Mouse (Mus musculus): ENCODE results near the gene Rnf169.

Rnf169 gene

DNA sequence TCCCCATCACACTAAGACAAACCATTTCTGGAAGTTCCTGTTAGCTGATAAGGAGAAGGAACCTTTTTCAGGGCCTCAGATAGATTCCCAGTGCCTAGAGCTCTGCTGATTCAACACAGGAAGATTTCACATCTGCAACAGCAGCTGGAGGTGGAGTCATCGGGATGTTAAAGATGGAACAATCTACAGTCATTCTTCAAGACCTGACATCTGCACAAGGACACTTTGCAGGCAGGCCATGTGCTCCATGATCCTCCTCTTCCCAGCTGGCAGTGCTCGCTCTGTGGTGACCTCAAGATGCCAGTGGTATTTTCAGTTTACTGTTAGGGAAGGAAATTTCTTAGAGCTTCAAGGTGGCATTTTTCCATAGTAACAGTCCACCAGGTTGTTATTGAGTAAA, 87.9 kb downstream of the Rnf169 start:
- no peak for DNase-seq (ENCODE audit: low spot score)

- DNase-seq (ENCODE audit: low spot score): peak; percentile 32
These were observed 88.8 kb downstream of the Rnf169 start for GRCm38 (mm10) chr7:99891471-99891870.

DNA sequence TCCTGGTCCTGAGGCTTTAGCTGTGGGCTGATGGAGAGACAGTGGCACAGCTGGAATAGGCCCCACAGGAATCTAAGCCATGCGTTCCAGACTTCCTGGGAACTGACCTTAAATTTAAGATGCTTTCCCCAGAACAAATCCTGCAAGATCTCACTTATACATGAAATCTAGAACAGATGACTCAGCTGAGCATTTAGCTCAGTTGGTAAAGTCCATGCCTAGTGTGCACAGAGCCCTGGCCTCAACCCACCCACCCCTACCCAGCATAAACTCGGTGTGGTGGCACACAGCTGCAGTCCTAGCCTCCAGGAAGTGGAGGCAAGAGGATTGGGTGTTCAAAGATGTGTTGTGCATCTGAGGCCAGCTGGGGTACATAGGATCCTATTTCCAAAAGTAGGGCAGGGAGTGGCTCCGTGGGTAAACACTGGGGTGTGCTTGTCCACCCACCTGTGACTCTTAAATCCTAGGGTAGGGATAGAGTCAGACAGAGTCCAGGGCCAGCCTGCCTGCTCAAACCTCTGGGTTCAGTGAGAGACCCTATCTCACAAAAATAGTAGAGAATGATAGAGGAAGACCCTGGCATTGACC, 90.0 kb downstream of the Rnf169 start:
- DNase-seq (ENCODE audit: low spot score): no peak

- DNase-seq (ENCODE audit: low spot score): no peak
These were observed 90.9 kb downstream of the Rnf169 start for GRCm38 (mm10) chr7:99889175-99889880.

- DNase-seq (ENCODE audit: low spot score): no peak
These were observed 92.5 kb downstream of the Rnf169 start for GRCm38 (mm10) chr7:99887743-99888142.

DNA sequence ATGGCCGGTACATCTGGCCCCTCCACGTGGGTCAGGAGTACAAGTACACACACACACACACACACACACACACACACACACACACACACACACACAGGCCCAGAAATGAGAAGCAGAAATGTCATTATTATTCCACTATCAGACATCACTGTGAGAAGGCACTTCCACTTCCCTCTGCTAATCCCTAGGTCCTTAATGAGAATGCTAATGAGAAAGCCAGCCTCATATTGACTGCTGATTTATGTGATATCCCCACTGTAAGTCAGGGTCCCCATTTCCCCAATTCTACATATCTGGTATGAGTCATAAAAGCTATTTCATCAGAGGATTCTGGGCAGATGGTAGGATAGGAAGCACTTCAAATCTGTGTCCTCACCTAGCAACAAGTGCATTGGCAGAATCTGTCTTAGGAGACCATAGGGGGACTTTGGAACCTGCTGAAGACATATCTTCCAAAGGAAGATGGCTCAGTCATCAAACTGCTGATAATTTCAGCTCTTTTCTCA, 93.0 kb downstream of the Rnf169 start:
- DNase-seq (ENCODE audit: low spot score): no peak

DNA sequence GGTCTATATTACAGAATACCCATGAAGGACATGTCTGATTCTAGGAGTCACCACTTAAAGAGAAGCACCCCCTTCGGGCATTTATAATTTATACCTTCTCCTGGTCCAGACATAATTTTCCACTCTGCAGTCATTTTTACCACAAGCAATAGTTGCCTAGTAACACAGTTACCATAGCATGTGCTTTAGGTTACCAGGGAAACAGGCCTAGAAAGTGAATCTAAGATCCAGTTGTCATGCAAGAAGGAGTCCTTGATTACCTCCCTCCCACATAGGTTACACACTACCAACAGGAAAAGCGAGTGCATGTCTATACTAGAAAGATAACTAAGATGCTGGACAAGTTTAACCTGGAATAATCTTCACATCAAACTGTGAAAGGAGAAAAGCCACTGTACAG, 102.0 kb downstream of the Rnf169 start:
- DNase-seq (ENCODE audit: low spot score): peak; percentile 56

- peak; percentile 88 for DNase-seq (ENCODE audit: low spot score)
These were observed 103.9 kb downstream of the Rnf169 start for GRCm38 (mm10) chr7:99876345-99876744.

DNA sequence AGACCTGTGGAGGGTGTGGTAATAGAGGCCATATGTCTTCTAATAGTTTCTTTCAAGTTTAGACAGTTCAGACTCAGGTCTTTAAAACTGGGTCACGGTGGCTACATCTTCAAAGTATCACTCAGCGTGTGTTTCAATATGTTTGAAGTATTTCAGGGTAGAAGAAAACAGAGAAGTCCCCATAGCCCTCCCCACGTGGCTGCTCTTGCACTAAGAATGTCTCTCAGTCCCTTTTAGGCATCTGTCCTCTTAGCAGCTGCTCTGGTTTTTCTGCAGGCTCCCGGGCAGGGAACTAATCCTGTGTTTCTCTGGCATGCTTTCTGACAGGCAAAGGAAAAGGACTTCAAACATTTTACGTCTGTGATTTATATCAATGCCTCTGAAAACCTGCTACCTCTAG, 104.4 kb downstream of the Rnf169 start:
- DNase-seq (ENCODE audit: low spot score): no peak

DNA sequence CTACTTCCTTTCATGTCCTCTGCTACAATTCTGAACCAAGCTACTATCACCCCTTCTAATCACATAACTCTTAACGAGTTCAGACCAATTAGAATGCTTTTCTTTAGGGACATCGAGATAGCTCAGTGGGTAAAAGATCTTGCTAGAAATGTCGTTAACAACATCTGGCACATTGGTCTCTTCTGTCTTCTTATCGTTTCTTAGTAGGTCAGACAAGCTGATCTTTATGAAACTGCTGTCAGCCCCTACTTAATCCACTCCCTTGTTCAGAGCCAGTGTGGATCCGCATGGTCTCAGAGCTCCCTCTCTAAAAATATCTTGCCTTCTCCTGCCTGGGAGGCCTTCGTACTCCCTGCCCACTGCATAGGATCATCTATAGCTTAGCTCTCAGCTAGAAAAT, 106.3 kb downstream of the Rnf169 start:
- DNase-seq (ENCODE audit: low spot score): no peak
